Mouse (Mus musculus): ENCODE results near the gene Oxct2a. TPM values are rescaled to one million over a fixed set of nuclear protein-coding genes. Genes with fewer than 3 reads are reported as not detected.

Oxct2a gene
- not detected for polyA plus RNA-seq (2015; fragmentation: Illumina TruSeq; extraction: RNeasy Lipid Tissue Mini Kit (QIAGEN cat#74804); ENCODE audit: insufficient read depth, low read depth, low replicate concordance)

DNA sequence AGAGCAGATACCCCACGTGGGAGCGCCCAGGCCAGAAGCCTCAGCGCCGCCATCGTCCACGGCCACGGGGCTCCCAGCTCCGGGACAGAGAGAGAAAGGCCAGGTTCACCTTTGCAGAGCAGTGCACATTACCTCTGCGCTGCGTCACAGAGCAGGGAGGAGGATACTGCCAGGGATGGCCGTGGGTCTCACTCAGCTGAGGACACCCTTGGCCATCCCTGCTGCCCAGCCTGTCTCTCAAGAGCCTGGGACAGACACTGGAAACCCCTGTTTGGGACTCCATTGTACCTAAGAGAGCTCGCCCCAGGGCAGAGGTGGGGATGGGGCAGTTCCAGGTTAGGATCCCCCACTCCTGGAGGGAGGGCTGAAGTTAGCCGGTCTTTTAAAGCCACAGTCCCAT, at the start of gene Oxct2a:
TSS of gene Oxct2a (minus strand) at position 101 of the 400 bp plus-strand sequence.

DNA sequence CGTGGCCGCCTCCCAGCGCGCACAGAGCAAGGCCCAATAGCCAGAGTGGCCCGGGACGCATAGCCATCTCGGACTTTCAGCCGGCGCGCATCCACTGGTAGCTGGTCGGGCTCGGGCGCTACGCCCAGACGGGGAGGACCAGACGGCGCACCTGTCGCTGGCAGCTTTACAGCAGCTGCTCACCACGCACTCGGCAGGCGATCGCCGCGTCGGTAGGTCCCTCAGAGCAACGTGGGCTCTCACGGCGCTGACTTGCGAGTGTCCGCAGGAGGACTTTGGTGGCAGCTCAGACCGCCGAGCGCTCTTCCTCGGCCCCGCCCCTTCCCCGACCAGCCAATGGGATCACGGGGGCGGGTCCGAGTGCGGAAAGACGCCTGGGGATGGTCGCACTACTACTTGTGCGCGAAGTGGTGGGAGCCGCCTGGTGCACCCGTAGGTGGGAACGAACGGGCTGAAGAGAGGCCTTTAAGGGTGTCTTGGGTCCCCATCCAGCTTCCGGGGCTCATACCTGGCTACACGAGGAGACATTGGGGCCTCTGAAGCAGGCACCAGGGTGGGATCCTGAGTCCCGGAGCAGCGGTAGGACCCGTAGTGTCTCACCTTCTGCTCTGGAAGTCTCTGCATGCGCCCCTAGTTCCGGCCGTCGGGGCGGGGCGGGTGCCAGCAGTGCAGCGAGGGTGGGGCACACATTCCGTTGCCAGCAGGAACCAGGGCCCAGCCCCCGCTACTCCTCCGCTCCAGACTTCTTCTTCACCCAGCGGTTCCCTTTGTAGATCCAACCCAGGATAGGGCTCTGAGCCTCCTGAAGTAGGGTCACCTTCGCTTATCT, 19.4 kb upstream of the Oxct2a start, which contains the start of gene Bmp8a:
TSS of gene Bmp8a (minus strand) at position 611 of the 829 bp plus-strand sequence.

Other genes starting within 250 kb of the Oxct2a start
- gene Bmp8b, start 218.5 kb downstream of the Oxct2a start, polyA plus RNA-seq (2015; fragmentation: Illumina TruSeq; extraction: RNeasy Lipid Tissue Mini Kit (QIAGEN cat#74804); ENCODE audit: insufficient read depth, low read depth, low replicate concordance), result not detected
- gene Oxct2b, start 207.4 kb downstream of the Oxct2a start, polyA plus RNA-seq (2015; fragmentation: Illumina TruSeq; extraction: RNeasy Lipid Tissue Mini Kit (QIAGEN cat#74804); ENCODE audit: insufficient read depth, low read depth, low replicate concordance), result not detected
- 10.2 TPM for gene Ppie, start 183.7 kb downstream of the Oxct2a start, polyA plus RNA-seq (2015; fragmentation: Illumina TruSeq; extraction: RNeasy Lipid Tissue Mini Kit (QIAGEN cat#74804); ENCODE audit: insufficient read depth, low read depth, low replicate concordance)
- 0.39 TPM for gene Hpcal4, start 140.4 kb downstream of the Oxct2a start, polyA plus RNA-seq (2015; fragmentation: Illumina TruSeq; extraction: RNeasy Lipid Tissue Mini Kit (QIAGEN cat#74804); ENCODE audit: insufficient read depth, low read depth, low replicate concordance)
- gene Nt5c1a, start 122.1 kb downstream of the Oxct2a start, polyA plus RNA-seq (2015; fragmentation: Illumina TruSeq; extraction: RNeasy Lipid Tissue Mini Kit (QIAGEN cat#74804); ENCODE audit: insufficient read depth, low read depth, low replicate concordance), result not detected
- 3.2 TPM for gene Heyl, start 90.1 kb downstream of the Oxct2a start, polyA plus RNA-seq (2015; fragmentation: Illumina TruSeq; extraction: RNeasy Lipid Tissue Mini Kit (QIAGEN cat#74804); ENCODE audit: insufficient read depth, low read depth, low replicate concordance)
- 116 TPM for gene Pabpc4, start 61.3 kb downstream of the Oxct2a start, polyA plus RNA-seq (2015; fragmentation: Illumina TruSeq; extraction: RNeasy Lipid Tissue Mini Kit (QIAGEN cat#74804); ENCODE audit: insufficient read depth, low read depth, low replicate concordance)
- not detected for gene Bmp8a, start 19.6 kb upstream of the Oxct2a start, polyA plus RNA-seq (2015; fragmentation: Illumina TruSeq; extraction: RNeasy Lipid Tissue Mini Kit (QIAGEN cat#74804); ENCODE audit: insufficient read depth, low read depth, low replicate concordance)